Mouse (Mus musculus) liver, embryonic 11.5 days (tissue): Measurements from ENCODE around the gene Slc9a3r1. TPM values are rescaled to one million over a fixed set of nuclear protein-coding genes. Genes with fewer than 3 reads are reported as not detected.

Source experiments
- ATAC-seq: fragments of 200-750 bp; cut with Nextera tagmentation; replicated peaks from 2 replicates; pipeline ENCODE4 v1.8.0; 2017; ENCODE audit warnings: moderate number of reproducible peaks, mild to moderate bottlenecking, moderate TSS enrichment, moderate library complexity; ENCODE audit not compliant: low FRiP score
- DNase-seq: peaks from one replicate; pipeline ENCODE4 v3.0.0-alpha.2; 2017; ENCODE audit warnings: low spot score
- H3K27ac ChIP-seq: fragments of 300-500 bp; sonication (generic); 2 replicates; pipeline ENCODE4 v1.5.1; 2014; ENCODE audit warnings: mild to moderate bottlenecking, low read depth, low read length, control low read depth
- H3K27me3 ChIP-seq: fragments of 300-500 bp; sonication (generic); replicated peaks from 2 replicates; pipeline ENCODE4 v1.6.1; 2014; ENCODE audit warnings: low read length, mixed read lengths; ENCODE audit not compliant: control insufficient read depth, insufficient read depth
- H3K36me3 ChIP-seq: fragments of 300-500 bp; sonication (generic); 2 replicates; pipeline ENCODE4 v1.6.1; 2014; ENCODE audit warnings: mild to moderate bottlenecking, low read length, moderate library complexity, mixed read lengths; ENCODE audit not compliant: control insufficient read depth, insufficient read depth
- H3K4me1 ChIP-seq: fragments of 300-500 bp; sonication (generic); replicated peaks from 2 replicates; pipeline ENCODE4 v1.6.1; 2014; ENCODE audit warnings: low read length, mixed read lengths; ENCODE audit not compliant: control insufficient read depth, insufficient read depth
- H3K4me2 ChIP-seq: fragments of 300-500 bp; sonication (generic); 2 replicates; pipeline ENCODE4 v1.6.1; 2014; ENCODE audit warnings: mild to moderate bottlenecking, control low read depth, moderate library complexity
- H3K4me3 ChIP-seq: fragments of 300-500 bp; sonication (generic); 2 replicates; pipeline ENCODE4 v1.5.1; 2014; ENCODE audit warnings: low read depth, low read length, control low read depth
- H3K9ac ChIP-seq: fragments of 300-500 bp; sonication (generic); 2 replicates; pipeline ENCODE4 v1.6.1; 2014; ENCODE audit warnings: low read depth, low read length, control low read depth
- H3K9me3 ChIP-seq: fragments of 300-500 bp; sonication (generic); 2 replicates; pipeline ENCODE4 v1.6.1; 2016; ENCODE audit warnings: low read length, inconsistent platforms, mixed read lengths; ENCODE audit not compliant: control insufficient read depth
- whole genome bisulfite sequencing: fragments of 180-500 bp; shearing (Covaris S2); extraction: QIAGEN DNeasy Blood & Tissue Kit; methylation state at CpG from one replicate; pipeline ENCODE4 v1.1.7; 2014; 5-methylcytosine and 5-hydroxymethylcytosine counted together
- polyA plus RNA-seq: library from polyadenylated mRNA; unstranded; fragments of >200 nt; fragmentation: Nextera tagmentation; extraction: Ambion mirVana; gene quantifications from 2 replicates; pipeline ENCODE4 v1.2.1, GENCODE M21; 2014

Slc9a3r1 gene
- polyA plus RNA-seq, 1 experiment from 2014 or later = 117 TPM

DNA sequence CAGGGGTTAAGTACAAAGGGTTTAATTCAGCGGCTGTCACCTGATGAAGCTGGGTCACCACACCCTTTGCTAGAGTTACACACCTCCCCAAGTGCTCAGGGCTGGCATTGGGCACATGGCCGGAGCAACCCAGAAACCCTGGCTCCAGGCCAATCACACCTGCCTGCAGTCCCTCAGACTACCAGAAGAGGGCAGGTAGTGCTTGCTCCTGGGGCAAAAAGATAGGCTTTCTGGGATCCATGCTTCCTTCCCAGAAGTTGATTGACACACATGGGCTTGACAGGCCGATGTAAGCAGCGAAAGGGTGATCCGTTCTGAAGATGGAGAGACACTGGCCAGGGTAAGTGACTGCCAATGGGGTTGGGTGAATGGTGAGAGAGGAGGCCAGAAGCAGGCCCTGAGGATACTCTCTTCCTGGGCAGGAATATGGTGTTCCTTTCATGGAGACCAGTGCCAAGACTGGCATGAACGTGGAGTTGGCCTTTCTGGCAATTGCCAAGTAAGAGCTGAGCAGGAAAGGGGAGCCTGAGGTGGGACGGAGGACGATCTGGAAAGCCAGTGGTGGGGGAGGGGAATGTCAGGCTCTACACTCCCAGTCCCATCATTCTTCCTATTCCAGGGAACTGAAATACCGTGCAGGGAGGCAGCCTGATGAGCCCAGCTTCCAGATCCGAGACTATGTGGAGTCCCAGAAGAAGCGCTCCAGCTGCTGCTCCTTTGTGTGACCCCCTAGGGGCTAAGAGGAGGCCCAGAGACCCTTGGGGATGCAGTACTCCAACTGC lies 2.9 kb upstream of the Slc9a3r1 start:
- H3K4me3 ChIP-seq = no peak overlapping the region
- ATAC-seq = no peak

DNA sequence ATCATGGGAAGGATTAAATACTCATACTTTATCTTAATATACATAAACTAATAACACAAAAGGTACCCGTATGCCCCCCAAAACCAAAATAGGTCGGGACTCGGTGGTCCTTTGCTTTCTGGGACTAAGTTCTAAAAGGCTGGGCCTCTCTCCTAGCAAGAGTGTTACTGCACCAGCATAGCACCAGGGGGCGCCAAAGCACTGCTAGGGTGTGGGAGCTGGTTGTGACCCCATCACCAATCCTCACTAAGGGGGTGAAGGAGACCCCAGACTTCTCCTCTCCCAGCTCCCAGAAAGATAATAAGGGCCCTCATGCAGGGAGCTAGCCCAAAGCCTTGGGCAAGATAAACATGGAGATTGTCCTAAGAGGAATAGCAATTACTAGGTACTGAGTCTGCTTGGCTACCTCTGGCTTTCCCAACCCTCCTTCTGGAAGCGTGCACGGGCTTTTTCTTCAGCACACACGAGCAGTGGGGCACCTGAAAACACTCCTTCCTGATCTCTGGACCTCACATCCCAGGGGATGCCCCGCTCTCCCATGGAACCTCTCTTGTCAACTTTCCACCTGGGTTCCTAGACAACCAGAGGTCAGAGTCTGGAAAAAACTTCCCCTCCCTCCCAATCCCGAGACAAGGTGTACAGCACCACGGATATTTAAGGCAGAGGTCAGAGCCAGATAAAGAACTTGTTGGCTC lies 2.1 kb upstream of the Slc9a3r1 start:
- WGBS = 30% methylated on average over 10 of the region's 10 CpGs

More for the DNA sequence above, 2.9 kb upstream of the Slc9a3r1 start:
- WGBS = 58% methylated on average over 11 of the region's 11 CpGs
- Histone ChIP-seq H3K27me3 (no peaks in the 10 kb centered on the region), H3K4me2 (no peak overlapping the region), H3K27ac (no peak overlapping the region), H3K36me3 (no peaks in the 10 kb centered on the region), H3K9ac (no peak overlapping the region), H3K9me3 (no peaks in the 10 kb centered on the region), H3K4me1 (peaks cover 52% of the 10 kb centered on the region)
- no peak for DNase-seq

DNA sequence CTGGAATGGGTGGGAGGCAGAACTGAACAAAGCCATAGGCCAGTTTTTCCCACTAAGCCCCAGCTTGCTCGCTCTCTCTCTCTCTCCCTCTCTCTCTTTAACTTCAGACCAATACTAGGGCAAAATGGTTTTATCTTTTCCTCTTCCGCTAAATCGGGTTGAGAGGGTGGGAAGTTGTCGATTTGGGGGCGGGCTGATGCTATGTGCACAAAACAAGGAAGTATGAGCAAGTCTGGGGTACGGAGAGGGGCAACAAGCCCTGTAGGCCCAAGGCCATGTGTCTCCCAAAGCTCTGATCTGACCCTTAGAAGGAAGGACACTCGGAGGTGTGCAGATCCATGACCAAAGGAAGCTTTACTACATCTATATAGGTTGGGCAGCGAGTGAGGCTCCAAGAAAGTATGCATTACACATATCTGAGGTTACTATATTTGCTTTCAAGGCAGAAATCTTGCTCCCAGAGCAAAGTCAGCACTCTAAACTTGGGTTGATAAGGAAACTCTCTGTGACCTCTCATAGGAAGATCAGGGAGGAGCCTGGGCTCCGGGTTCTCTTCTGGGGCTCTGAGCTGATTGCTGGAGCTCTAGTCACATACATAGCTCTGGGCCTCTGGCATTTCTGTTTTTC lies 1.4 kb upstream of the Slc9a3r1 start:
- no peak overlapping the region for H3K9ac ChIP-seq
- DNase-seq (no peak), ATAC-seq (no peak)
- 34% methylated on average over 9 of the region's 9 CpGs for WGBS
- no peaks in the 10 kb centered on the region for H3K36me3 ChIP-seq
- no peaks in the 10 kb centered on the region for H3K27me3 ChIP-seq
- H3K9me3 ChIP-seq = no peaks in the 10 kb centered on the region
- peaks cover 52% of the 10 kb centered on the region for H3K4me1 ChIP-seq
- no peak overlapping the region for H3K4me3 ChIP-seq
- peak overlapping the region; percentile 28 for H3K27ac ChIP-seq
- peak overlapping the region; percentile 93 for H3K4me2 ChIP-seq

More for the DNA sequence above, 2.1 kb upstream of the Slc9a3r1 start:
- H3K9me3 ChIP-seq = no peaks in the 10 kb centered on the region
- no peak overlapping the region for H3K9ac ChIP-seq
- H3K4me1 ChIP-seq = peaks cover 50% of the 10 kb centered on the region
- DNase-seq = no peak
- H3K27me3 ChIP-seq = no peaks in the 10 kb centered on the region
- H3K27ac ChIP-seq = no peak overlapping the region
- ATAC-seq = no peak
- no peaks in the 10 kb centered on the region for H3K36me3 ChIP-seq
- no peak overlapping the region for H3K4me3 ChIP-seq
- H3K4me2 ChIP-seq = peak overlapping the region; percentile 12

DNA sequence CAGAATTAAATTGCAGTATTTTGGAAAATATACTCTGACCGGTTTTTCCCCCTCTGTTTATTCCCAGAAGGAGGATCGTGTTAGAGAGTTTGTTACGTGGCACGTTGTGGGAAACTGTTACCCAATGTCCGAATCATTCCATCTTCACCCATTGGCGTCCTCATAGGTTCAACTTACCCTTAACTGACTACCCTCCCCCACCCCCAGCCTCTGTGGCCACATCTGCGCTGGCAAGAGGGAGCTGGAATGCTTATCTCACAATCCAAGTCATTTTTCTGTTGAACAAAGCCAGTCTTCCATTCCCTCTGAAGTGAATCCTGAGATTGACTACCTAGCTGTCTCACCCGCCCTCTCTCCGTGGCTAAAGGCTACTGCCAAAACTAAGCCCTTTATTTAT lies 938 bp upstream of the Slc9a3r1 start:
- peaks cover 53% of the 10 kb centered on the region for H3K4me1 ChIP-seq
- H3K27ac ChIP-seq = peak overlapping the region; percentile 40; the same call in 1 of the 2 replicates

DNA sequence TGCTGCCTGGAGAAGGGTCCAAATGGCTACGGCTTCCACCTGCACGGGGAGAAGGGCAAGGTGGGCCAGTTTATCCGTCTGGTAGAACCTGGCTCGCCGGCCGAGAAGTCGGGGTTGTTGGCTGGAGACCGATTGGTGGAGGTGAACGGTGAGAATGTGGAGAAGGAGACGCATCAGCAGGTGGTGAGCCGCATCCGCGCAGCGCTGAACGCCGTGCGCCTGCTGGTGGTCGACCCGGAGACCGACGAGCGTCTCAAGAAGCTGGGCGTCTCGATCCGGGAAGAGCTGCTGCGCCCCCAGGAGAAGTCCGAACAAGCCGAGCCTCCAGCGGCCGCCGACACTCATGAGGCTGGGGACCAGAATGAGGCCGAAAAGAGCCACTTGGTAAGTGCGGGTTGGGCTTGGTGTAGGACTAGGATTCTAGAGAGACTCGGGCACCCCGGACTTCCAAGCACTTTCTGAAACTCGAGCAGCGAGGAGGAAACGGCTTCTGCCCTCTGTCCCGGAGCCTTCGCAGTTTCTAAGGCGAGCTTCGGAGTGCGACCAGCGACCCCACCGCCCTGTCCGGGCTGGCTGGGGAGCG lies 518 bp downstream of the Slc9a3r1 start:
- Histone ChIP-seq H3K4me2 (peak overlapping the region; percentile 93), H3K4me1 (peaks cover 39% of the 10 kb centered on the region), H3K27me3 (no peaks in the 10 kb centered on the region), H3K4me3 (peak overlapping the region; percentile 80), H3K9ac (peak overlapping the region; percentile 74), H3K9me3 (no peaks in the 10 kb centered on the region), H3K36me3 (no peaks in the 10 kb centered on the region; the same call in 1 of the 2 replicates), H3K27ac (peak overlapping the region; percentile 72)
- WGBS = under 1% methylated on average over 47 of the region's 47 CpGs
- ATAC-seq (peak; percentile 21), DNase-seq (no peak)

More for the DNA sequence above, 938 bp upstream of the Slc9a3r1 start:
- Histone ChIP-seq H3K9ac (peak overlapping the region; percentile 58; the same call in 1 of the 2 replicates), H3K36me3 (no peaks in the 10 kb centered on the region), H3K4me2 (peak overlapping the region; percentile 93), H3K9me3 (no peaks in the 10 kb centered on the region), H3K4me3 (peak overlapping the region; percentile 80), H3K27me3 (no peaks in the 10 kb centered on the region)
- no peak for ATAC-seq
- WGBS = 23% methylated on average over 9 of the region's 9 CpGs
- DNase-seq = no peak

DNA sequence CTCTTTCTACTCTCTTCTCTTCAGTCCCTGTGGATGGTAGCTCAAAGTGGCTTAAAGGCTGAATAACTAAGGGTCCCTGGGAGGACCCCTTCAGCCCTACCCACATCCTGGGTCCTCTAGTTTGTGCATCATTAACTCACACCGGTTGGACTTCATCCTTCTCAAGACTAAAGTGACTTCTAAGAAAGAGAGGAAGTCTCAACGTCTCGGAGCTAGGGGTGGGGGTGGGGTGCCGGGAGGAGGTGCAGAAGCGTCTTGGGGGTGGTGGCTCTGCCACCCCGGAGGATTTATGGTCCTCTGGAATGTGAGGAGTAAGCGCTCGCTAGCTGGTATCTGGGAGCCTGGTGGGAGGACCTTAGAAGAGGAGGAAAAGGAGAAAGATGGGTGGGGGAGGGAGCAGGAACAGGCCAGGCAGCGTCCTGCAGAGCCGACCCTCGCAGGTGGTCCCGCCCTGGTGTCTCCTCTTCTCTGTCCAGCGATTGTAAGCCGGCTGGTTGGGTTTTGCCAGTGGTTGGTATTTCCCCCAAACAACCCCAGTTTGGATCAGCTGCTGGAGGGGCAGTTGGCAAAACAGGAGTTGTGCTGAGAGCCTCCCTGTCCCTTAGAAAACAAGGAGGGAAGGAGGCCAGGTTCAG lies 1.3 kb downstream of the Slc9a3r1 start:
- WGBS = 0% methylated on average over 13 of the region's 14 CpGs
- no peak for ATAC-seq
- no peak for DNase-seq
- H3K27ac ChIP-seq = peak overlapping the region; percentile 72
- H3K4me3 ChIP-seq = peak overlapping the region; percentile 80
- no peaks in the 10 kb centered on the region; the same call in 1 of the 2 replicates for H3K36me3 ChIP-seq
- no peaks in the 10 kb centered on the region for H3K27me3 ChIP-seq
- H3K9ac ChIP-seq = peak overlapping the region; percentile 74
- peaks cover 38% of the 10 kb centered on the region for H3K4me1 ChIP-seq
- H3K4me2 ChIP-seq = peak overlapping the region; percentile 93
- H3K9me3 ChIP-seq = no peaks in the 10 kb centered on the region

DNA sequence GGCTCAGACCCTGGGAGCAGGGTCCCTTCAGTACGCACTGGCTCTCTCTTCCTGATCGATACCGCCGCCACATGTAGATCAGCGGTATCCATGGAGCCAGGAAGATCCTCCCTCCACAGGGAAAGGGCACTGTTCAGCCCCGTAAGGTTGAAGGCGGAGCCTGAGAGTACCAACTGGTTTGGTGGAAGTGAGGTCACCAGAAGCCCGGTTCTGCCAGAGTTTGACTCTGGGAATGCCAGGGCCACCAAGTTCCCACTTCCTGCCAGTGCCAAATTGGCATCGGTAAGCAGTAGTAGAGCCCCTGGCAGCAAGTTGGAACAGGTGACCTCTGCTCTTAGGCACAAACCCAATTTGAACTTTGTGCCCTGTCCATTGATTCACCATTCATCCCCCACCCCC lies 1.8 kb downstream of the Slc9a3r1 start:
- DNase-seq = no peak
- H3K27ac ChIP-seq = peak overlapping the region; percentile 72; the same call in 1 of the 2 replicates
- H3K4me1 ChIP-seq = peaks cover 38% of the 10 kb centered on the region

DNA sequence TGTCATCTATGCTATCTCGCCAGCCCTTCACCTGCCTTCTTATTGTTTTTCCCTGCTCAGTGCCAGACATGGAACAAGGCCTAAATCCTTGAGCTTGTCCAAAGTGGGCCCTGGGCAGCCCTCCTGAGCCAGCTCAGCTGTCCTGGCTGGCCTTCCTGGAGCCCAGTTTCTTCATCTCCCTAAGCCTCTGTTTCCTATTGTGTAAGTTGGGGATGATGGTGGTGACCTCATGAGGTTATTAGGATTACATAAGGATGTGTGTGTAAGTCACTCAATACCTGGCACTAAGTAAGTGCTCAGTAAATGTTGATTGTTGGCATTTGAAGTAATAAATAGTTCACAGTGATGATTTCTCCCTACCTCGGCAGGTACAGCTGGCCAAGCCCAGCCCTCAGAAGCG lies 3.6 kb downstream of the Slc9a3r1 start:
- 85% methylated on average over 3 of the region's 3 CpGs for WGBS
- Histone ChIP-seq H3K27me3 (no peaks in the 10 kb centered on the region), H3K4me2 (peak overlapping the region; percentile 93), H3K9ac (no peak overlapping the region), H3K9me3 (no peaks in the 10 kb centered on the region), H3K36me3 (no peaks in the 10 kb centered on the region; the same call in 1 of the 2 replicates), H3K27ac (no peak overlapping the region), H3K4me1 (peaks cover 33% of the 10 kb centered on the region), H3K4me3 (no peak overlapping the region)
- no peak for DNase-seq
- ATAC-seq = no peak

More for the DNA sequence above, 1.8 kb downstream of the Slc9a3r1 start:
- Histone ChIP-seq H3K4me2 (peak overlapping the region; percentile 93), H3K9ac (peak overlapping the region; percentile 74), H3K4me3 (peak overlapping the region; percentile 80), H3K36me3 (no peaks in the 10 kb centered on the region; the same call in 1 of the 2 replicates), H3K27me3 (no peaks in the 10 kb centered on the region), H3K9me3 (no peaks in the 10 kb centered on the region)
- ATAC-seq = 0 out of 2 replicates have a peak, but pooled peaks have one; percentile 14
- 9% methylated on average over 9 of the region's 9 CpGs for WGBS
